Mouse (Mus musculus): Measurements from ENCODE around the gene Ptgfrn. TPM values are rescaled to one million over a fixed set of nuclear protein-coding genes. Genes with fewer than 3 reads are reported as not detected.

Ptgfrn gene
- polyA plus RNA-seq, 1 experiment from 2014 or later, result 2.8 TPM

- H3K4me3 ChIP-seq (replicated peaks), result no peak overlapping the region
- H3K27ac ChIP-seq, result no peak overlapping the region
- no peaks in the 10 kb centered on the region for H3K9me3 ChIP-seq (replicated peaks)
- H3K4me1 ChIP-seq, result peaks cover 21% of the 10 kb centered on the region
- ATAC-seq (replicated peaks; ENCODE audit: low FRiP score), result no peak
- WGBS, result 47% methylated on average over 3 of the region's 3 CpGs
- H3K9ac ChIP-seq, result no peak overlapping the region
- H3K27me3 ChIP-seq, result no peaks in the 10 kb centered on the region
- H3K36me3 ChIP-seq, result peaks cover 14% of the 10 kb centered on the region; the same call in 1 of the 2 replicates
- H3K4me2 ChIP-seq, result no peak overlapping the region
Measured at GRCm38 (mm10) chr3:101075866-101076265, 34.2 kb downstream of the Ptgfrn start.

- H3K27me3 ChIP-seq, result no peaks in the 10 kb centered on the region
- 0 out of 2 replicates have a peak overlapping the region, but pooled peaks have one; percentile 5 for H3K4me2 ChIP-seq
- no peak overlapping the region for H3K9ac ChIP-seq
- peaks cover 14% of the 10 kb centered on the region; the same call in 1 of the 2 replicates for H3K36me3 ChIP-seq
- WGBS, result 64% methylated on average over 9 of the region's 9 CpGs
- peaks cover 29% of the 10 kb centered on the region for H3K4me1 ChIP-seq
- ATAC-seq (replicated peaks; ENCODE audit: low FRiP score), result no peak
- H3K9me3 ChIP-seq (replicated peaks), result no peaks in the 10 kb centered on the region
- H3K4me3 ChIP-seq (replicated peaks), result no peak overlapping the region
- H3K27ac ChIP-seq, result no peak overlapping the region
Measured at GRCm38 (mm10) chr3:101073384-101073783, 36.7 kb downstream of the Ptgfrn start.

- Histone ChIP-seq H3K9ac (no peak overlapping the region), H3K4me2 (0 out of 2 replicates have a peak overlapping the region, but pooled peaks have one; percentile 5), H3K27ac (no peak overlapping the region), H3K9me3 (replicated peaks) (no peaks in the 10 kb centered on the region), H3K36me3 (peaks cover 14% of the 10 kb centered on the region; the same call in 1 of the 2 replicates), H3K4me3 (replicated peaks) (no peak overlapping the region), H3K4me1 (peaks cover 27% of the 10 kb centered on the region), H3K27me3 (no peaks in the 10 kb centered on the region)
- 47% methylated on average over 15 of the region's 15 CpGs for WGBS
- ATAC-seq (replicated peaks; ENCODE audit: low FRiP score), result peak; percentile 27; the same call in 1 of the 2 replicates
Measured at GRCm38 (mm10) chr3:101072506-101073215, 37.4 kb downstream of the Ptgfrn start.

- no peak overlapping the region for H3K4me2 ChIP-seq
- H3K27me3 ChIP-seq, result no peaks in the 10 kb centered on the region
- no peak overlapping the region for H3K9ac ChIP-seq
- peaks cover 27% of the 10 kb centered on the region for H3K4me1 ChIP-seq
- H3K9me3 ChIP-seq (replicated peaks), result no peaks in the 10 kb centered on the region
- no peak overlapping the region for H3K27ac ChIP-seq
- ATAC-seq (replicated peaks; ENCODE audit: low FRiP score), result no peak
- no peak overlapping the region for H3K4me3 ChIP-seq (replicated peaks)
- H3K36me3 ChIP-seq, result peaks cover 4% of the 10 kb centered on the region; the same call in 1 of the 2 replicates
Measured at GRCm38 (mm10) chr3:101071576-101071975, 38.5 kb downstream of the Ptgfrn start.

GRCm38 (mm10) chr3:101070796-101071235 lies 39.3 kb downstream of the Ptgfrn start:
- Histone ChIP-seq H3K36me3 (0 out of 2 replicates have a peak, but pooled peaks cover 3% of the 10 kb centered on the region), H3K27ac (no peak overlapping the region), H3K4me2 (no peak overlapping the region), H3K4me1 (peaks cover 23% of the 10 kb centered on the region), H3K27me3 (no peaks in the 10 kb centered on the region), H3K4me3 (replicated peaks) (no peak overlapping the region), H3K9ac (no peak overlapping the region), H3K9me3 (replicated peaks) (no peaks in the 10 kb centered on the region)
- no peak for ATAC-seq (replicated peaks; ENCODE audit: low FRiP score)
- WGBS, result 73% methylated on average over 6 of the region's 6 CpGs

GRCm38 (mm10) chr3:101070230-101070795 lies 39.8 kb downstream of the Ptgfrn start:
- Histone ChIP-seq H3K9ac (no peak overlapping the region), H3K27me3 (no peaks in the 10 kb centered on the region), H3K9me3 (replicated peaks) (no peaks in the 10 kb centered on the region), H3K4me3 (replicated peaks) (no peak overlapping the region), H3K36me3 (0 out of 2 replicates have a peak, but pooled peaks cover 3% of the 10 kb centered on the region), H3K4me2 (no peak overlapping the region), H3K27ac (0 out of 2 replicates have a peak overlapping the region, but pooled peaks have one; percentile 19), H3K4me1 (peaks cover 19% of the 10 kb centered on the region)
- WGBS, result 65% methylated on average over 10 of the region's 10 CpGs
- ATAC-seq (replicated peaks; ENCODE audit: low FRiP score), result 0 out of 2 replicates have a peak, but pooled peaks have one; percentile 29

GRCm38 (mm10) chr3:101068701-101069100 lies 41.4 kb downstream of the Ptgfrn start:
- Histone ChIP-seq H3K36me3 (0 out of 2 replicates have a peak, but pooled peaks cover 3% of the 10 kb centered on the region), H3K9me3 (replicated peaks) (no peaks in the 10 kb centered on the region), H3K4me1 (peaks cover 19% of the 10 kb centered on the region), H3K9ac (no peak overlapping the region), H3K4me2 (no peak overlapping the region), H3K4me3 (replicated peaks) (no peak overlapping the region), H3K27ac (peak overlapping the region; percentile 14; the same call in 1 of the 2 replicates), H3K27me3 (no peaks in the 10 kb centered on the region)
- 37% methylated on average over 5 of the region's 5 CpGs for WGBS
- 0 out of 2 replicates have a peak, but pooled peaks have one; percentile 38 for ATAC-seq (replicated peaks; ENCODE audit: low FRiP score)

- peaks cover 15% of the 10 kb centered on the region for H3K4me1 ChIP-seq
- no peaks in the 10 kb centered on the region for H3K36me3 ChIP-seq
- WGBS, result 84% methylated on average over 6 of the region's 6 CpGs
- H3K27me3 ChIP-seq, result no peaks in the 10 kb centered on the region
- H3K4me3 ChIP-seq (replicated peaks), result no peak overlapping the region
- no peak overlapping the region for H3K9ac ChIP-seq
- no peaks in the 10 kb centered on the region for H3K9me3 ChIP-seq (replicated peaks)
- no peak overlapping the region for H3K4me2 ChIP-seq
- ATAC-seq (replicated peaks; ENCODE audit: low FRiP score), result no peak
- no peak overlapping the region for H3K27ac ChIP-seq
Measured at GRCm38 (mm10) chr3:101066175-101066574, 43.9 kb downstream of the Ptgfrn start.

- Histone ChIP-seq H3K4me3 (replicated peaks) (no peak overlapping the region), H3K4me2 (no peak overlapping the region), H3K9me3 (replicated peaks) (no peaks in the 10 kb centered on the region), H3K36me3 (peaks cover 10% of the 10 kb centered on the region), H3K9ac (no peak overlapping the region), H3K4me1 (0 out of 2 replicates have a peak, but pooled peaks cover 3% of the 10 kb centered on the region), H3K27ac (no peak overlapping the region), H3K27me3 (no peaks in the 10 kb centered on the region)
- WGBS, result 74% methylated on average over 7 of the region's 7 CpGs
- ATAC-seq (replicated peaks; ENCODE audit: low FRiP score), result no peak
Measured at GRCm38 (mm10) chr3:101061865-101062585, 48.1 kb downstream of the Ptgfrn start.

- no peak overlapping the region for H3K9ac ChIP-seq
- H3K27ac ChIP-seq, result no peak overlapping the region
- 63% methylated on average over 4 of the region's 4 CpGs for WGBS
- no peak overlapping the region for H3K4me2 ChIP-seq
- H3K4me1 ChIP-seq, result 0 out of 2 replicates have a peak, but pooled peaks cover 3% of the 10 kb centered on the region
- no peak overlapping the region for H3K4me3 ChIP-seq (replicated peaks)
- H3K36me3 ChIP-seq, result peaks cover 16% of the 10 kb centered on the region
- ATAC-seq (replicated peaks; ENCODE audit: low FRiP score), result no peak
- no peaks in the 10 kb centered on the region for H3K9me3 ChIP-seq (replicated peaks)
- H3K27me3 ChIP-seq, result no peaks in the 10 kb centered on the region
Measured at GRCm38 (mm10) chr3:101059214-101059613, 50.9 kb downstream of the Ptgfrn start.

GRCm38 (mm10) chr3:101058203-101058602 lies 51.9 kb downstream of the Ptgfrn start:
- no peaks in the 10 kb centered on the region for H3K9me3 ChIP-seq (replicated peaks)
- ATAC-seq (replicated peaks; ENCODE audit: low FRiP score), result no peak
- WGBS, result 37% methylated on average over 2 of the region's 2 CpGs

More at GRCm38 (mm10) chr3:101058203-101058602, 51.9 kb downstream of the Ptgfrn start:
- no peak overlapping the region for H3K27ac ChIP-seq
- no peak overlapping the region for H3K4me2 ChIP-seq
- 0 out of 2 replicates have a peak, but pooled peaks cover 3% of the 10 kb centered on the region for H3K4me1 ChIP-seq
- peaks cover 16% of the 10 kb centered on the region for H3K36me3 ChIP-seq
- no peaks in the 10 kb centered on the region for H3K27me3 ChIP-seq
- H3K4me3 ChIP-seq (replicated peaks), result no peak overlapping the region
- no peak overlapping the region for H3K9ac ChIP-seq
